Mouse (Mus musculus) embryonic facial prominence, embryonic 13.5 days (tissue): ENCODE measurements at regions not wholly inside any gene's neighbourhood (a gene's known extent, or its start where the extent isn't known, plus 50 kb on each side); places are given as distances from the start of the nearest gene placed in this dataset.

Source experiments
- ATAC-seq: fragments of 200-750 bp; cut with Nextera tagmentation; 2 replicates; pipeline ENCODE4 v1.8.0; 2017; ENCODE audit warnings: low read depth; ENCODE audit not compliant: insufficient number of reproducible peaks, insufficient read depth, low FRiP score, low TSS enrichment
- H3K27ac ChIP-seq: fragments of 300-500 bp; sonication (generic); 2 replicates; pipeline ENCODE4 v1.5.1; 2015; ENCODE audit warnings: moderate library complexity, mild to moderate bottlenecking, inconsistent platforms
- H3K27me3 ChIP-seq: fragments of 300-500 bp; sonication (generic); 2 replicates; pipeline ENCODE4 v1.6.1; 2015; ENCODE audit warnings: mild to moderate bottlenecking, inconsistent platforms
- H3K36me3 ChIP-seq: fragments of 300-500 bp; sonication (generic); 2 replicates; pipeline ENCODE4 v1.6.1; 2015; ENCODE audit warnings: mild to moderate bottlenecking, inconsistent platforms
- H3K4me1 ChIP-seq: fragments of 300-500 bp; sonication (generic); 2 replicates; pipeline ENCODE4 v1.6.1; 2015; ENCODE audit warnings: inconsistent platforms
- H3K4me2 ChIP-seq: fragments of 300-500 bp; sonication (generic); 2 replicates; pipeline ENCODE4 v1.6.1; 2015; ENCODE audit warnings: moderate library complexity, mild to moderate bottlenecking, inconsistent platforms
- H3K4me3 ChIP-seq: fragments of 300-500 bp; sonication (generic); 2 replicates; pipeline ENCODE4 v1.5.1; 2015; ENCODE audit warnings: mild to moderate bottlenecking, inconsistent platforms
- H3K9ac ChIP-seq: fragments of 300-500 bp; sonication (generic); 2 replicates; pipeline ENCODE4 v1.6.1; 2015; ENCODE audit warnings: mild to moderate bottlenecking, inconsistent platforms
- H3K9me3 ChIP-seq: fragments of 300-500 bp; sonication (generic); 2 replicates; pipeline ENCODE4 v1.6.1; 2016; ENCODE audit warnings: inconsistent platforms
- WGBS: fragments of 180-500 bp; shearing (Covaris S2); methylation state at CpG from one replicate; pipeline ENCODE4 v1.1.7; 2015; ENCODE audit warnings: mixed read lengths; 5-methylcytosine and 5-hydroxymethylcytosine counted together

- Histone ChIP-seq H3K36me3 (no peaks in the 10 kb centered on the region), H3K27me3 (peaks cover 4% of the 10 kb centered on the region; the same call in 1 of the 2 replicates), H3K9me3 (no peaks in the 10 kb centered on the region), H3K4me1 (peaks cover 12% of the 10 kb centered on the region), H3K27ac (no peak overlapping the region), H3K4me3 (no peak overlapping the region), H3K4me2 (no peak overlapping the region), H3K9ac (no peak overlapping the region)
- no peak for ATAC-seq
- WGBS = 56% methylated on average over 8 of the region's 8 CpGs
These were observed 163.4 kb downstream of the Trib2 start for GRCm38 (mm10) chr12:15653357-15653763.

- Histone ChIP-seq H3K9me3 (no peaks in the 10 kb centered on the region), H3K4me3 (no peak overlapping the region)
- 80% methylated on average over 2 of the region's 2 CpGs for WGBS
These were observed 165.4 kb downstream of the Trib2 start for GRCm38 (mm10) chr12:15651293-15651692.

GRCm38 (mm10) chr12:15649906-15650305, 166.8 kb downstream of the Trib2 start:
- no peak overlapping the region for H3K4me2 ChIP-seq
- 73% methylated on average over 4 of the region's 4 CpGs for WGBS
- H3K36me3 ChIP-seq = no peaks in the 10 kb centered on the region
- no peak for ATAC-seq
- no peak overlapping the region for H3K9ac ChIP-seq
- H3K4me3 ChIP-seq = no peak overlapping the region
- peaks cover 16% of the 10 kb centered on the region for H3K4me1 ChIP-seq
- peaks cover 4% of the 10 kb centered on the region; the same call in 1 of the 2 replicates for H3K27me3 ChIP-seq
- H3K27ac ChIP-seq = no peak overlapping the region
- no peaks in the 10 kb centered on the region for H3K9me3 ChIP-seq

More at GRCm38 (mm10) chr12:15651293-15651692, 165.4 kb downstream of the Trib2 start:
- Histone ChIP-seq H3K4me1 (peaks cover 16% of the 10 kb centered on the region), H3K9ac (no peak overlapping the region), H3K27ac (no peak overlapping the region), H3K27me3 (peaks cover 4% of the 10 kb centered on the region; the same call in 1 of the 2 replicates), H3K36me3 (no peaks in the 10 kb centered on the region), H3K4me2 (no peak overlapping the region)
- no peak for ATAC-seq

- Histone ChIP-seq H3K4me3 (no peak overlapping the region), H3K27ac (no peak overlapping the region), H3K27me3 (peaks cover 4% of the 10 kb centered on the region; the same call in 1 of the 2 replicates), H3K9ac (no peak overlapping the region), H3K9me3 (no peaks in the 10 kb centered on the region), H3K36me3 (no peaks in the 10 kb centered on the region), H3K4me2 (no peak overlapping the region), H3K4me1 (peaks cover 20% of the 10 kb centered on the region)
- ATAC-seq = no peak
- 44% methylated on average over 1 of the region's 1 CpGs for WGBS
These were observed 167.5 kb downstream of the Trib2 start for GRCm38 (mm10) chr12:15649226-15649625.

DNA sequence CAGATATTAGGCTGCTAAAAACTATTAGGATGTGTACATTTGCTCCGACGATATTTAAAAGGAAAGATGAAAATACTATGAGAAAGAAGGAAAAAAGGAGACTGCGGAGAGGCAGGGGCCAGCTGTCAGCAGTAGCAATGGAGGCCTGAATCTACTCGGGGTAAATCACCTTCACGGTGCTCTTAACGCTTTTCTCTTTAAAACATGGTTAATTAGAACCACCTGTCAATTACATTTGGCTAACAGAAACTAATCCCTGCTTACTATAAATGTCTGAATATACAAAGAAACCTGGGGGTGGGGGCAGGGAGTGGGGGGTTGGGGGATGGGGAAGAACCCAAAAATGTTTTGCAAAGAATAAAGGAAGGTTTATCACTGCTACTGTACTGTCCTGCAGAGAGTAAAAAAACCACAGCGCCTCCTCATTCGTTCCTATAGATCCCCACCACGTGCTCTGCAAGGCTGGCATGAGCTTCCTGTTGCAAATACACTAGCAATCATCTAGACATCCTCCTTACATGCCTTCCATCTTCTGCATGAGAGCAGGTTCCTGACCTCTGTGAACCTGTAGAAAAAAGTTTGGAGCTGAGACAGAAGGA, 172.5 kb downstream of the Trib2 start:
- Histone ChIP-seq H3K4me3 (no peak overlapping the region), H3K4me2 (no peak overlapping the region), H3K27me3 (no peaks in the 10 kb centered on the region; the same call in 1 of the 2 replicates), H3K9me3 (no peaks in the 10 kb centered on the region), H3K27ac (no peak overlapping the region), H3K9ac (no peak overlapping the region), H3K4me1 (peaks cover 23% of the 10 kb centered on the region), H3K36me3 (no peaks in the 10 kb centered on the region)
- 26% methylated on average over 9 of the region's 9 CpGs for WGBS
- ATAC-seq = no peak

DNA sequence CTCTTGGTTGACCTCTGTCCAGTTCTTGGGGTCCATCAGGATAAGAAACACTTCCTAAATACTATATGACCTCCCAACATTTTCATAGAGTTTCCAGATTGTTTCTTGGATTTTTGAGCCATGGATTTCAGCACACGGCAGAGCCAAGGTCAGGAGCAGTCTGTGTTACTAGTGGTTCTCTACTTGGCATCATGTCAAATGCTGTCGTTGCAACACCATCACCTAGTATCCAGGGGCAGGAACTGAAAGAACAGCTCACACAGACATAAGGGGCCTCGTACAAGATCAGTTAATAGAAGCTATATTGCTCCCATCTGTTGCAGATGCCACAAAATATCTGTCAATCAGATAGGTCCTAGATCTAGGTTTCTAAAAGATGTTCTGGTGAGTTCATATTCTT, 173.1 kb downstream of the Trib2 start:
- no peak overlapping the region for H3K4me3 ChIP-seq
- no peak for ATAC-seq
- H3K27ac ChIP-seq = no peak overlapping the region
- H3K27me3 ChIP-seq = no peaks in the 10 kb centered on the region; the same call in 1 of the 2 replicates
- H3K9ac ChIP-seq = no peak overlapping the region
- WGBS = 11% methylated on average over 3 of the region's 3 CpGs
- no peaks in the 10 kb centered on the region for H3K36me3 ChIP-seq
- no peak overlapping the region for H3K4me2 ChIP-seq
- peaks cover 22% of the 10 kb centered on the region for H3K4me1 ChIP-seq
- no peaks in the 10 kb centered on the region for H3K9me3 ChIP-seq

DNA sequence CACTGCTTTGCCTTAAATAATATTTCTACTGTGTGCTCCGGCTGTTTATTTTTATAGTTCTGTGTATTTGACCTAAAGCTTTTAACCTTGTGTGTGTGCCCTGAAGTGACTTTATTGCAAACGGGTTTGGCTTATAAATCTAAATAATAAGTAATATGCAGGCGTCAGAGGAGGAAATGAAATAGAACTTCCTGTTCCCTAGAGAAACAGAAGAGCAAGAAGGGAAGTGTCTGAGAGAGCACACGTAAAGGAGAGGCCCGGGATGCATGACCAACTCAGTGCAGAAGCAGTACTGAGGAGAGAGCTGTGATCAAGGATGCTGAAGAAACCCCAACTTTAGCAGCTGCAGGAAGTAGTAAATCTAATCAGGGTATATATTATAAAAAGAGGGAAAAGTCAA, 176.4 kb downstream of the Trib2 start:
- ATAC-seq = no peak
- Histone ChIP-seq H3K27ac (no peak overlapping the region), H3K9me3 (no peaks in the 10 kb centered on the region), H3K36me3 (no peaks in the 10 kb centered on the region), H3K4me2 (no peak overlapping the region), H3K4me3 (no peak overlapping the region), H3K4me1 (peaks cover 15% of the 10 kb centered on the region), H3K9ac (no peak overlapping the region), H3K27me3 (no peaks in the 10 kb centered on the region; the same call in 1 of the 2 replicates)
- WGBS = 69% methylated on average over 5 of the region's 5 CpGs

DNA sequence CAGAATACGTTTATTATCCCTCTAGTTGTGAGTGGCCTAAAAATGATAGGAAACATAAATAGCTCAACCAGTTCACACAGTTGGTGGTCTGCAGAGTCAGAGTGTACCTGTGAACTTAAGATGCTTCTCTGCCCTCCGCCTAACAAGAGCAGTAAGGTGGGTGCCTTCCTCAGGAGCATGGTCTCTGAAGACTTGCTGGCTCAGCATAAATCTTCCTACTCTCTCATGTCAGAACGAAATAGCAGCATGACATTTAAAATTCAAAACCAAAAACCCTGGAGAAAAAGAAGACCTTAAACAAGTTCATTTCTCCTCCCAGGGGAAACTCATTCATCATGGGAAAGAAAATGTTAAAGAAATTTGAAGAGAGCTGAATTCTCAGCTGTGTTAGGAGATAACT, 186.8 kb downstream of the Trib2 start:
- H3K36me3 ChIP-seq = no peaks in the 10 kb centered on the region
- no peak overlapping the region for H3K4me3 ChIP-seq
- 69% methylated on average over 3 of the region's 3 CpGs for WGBS
- H3K4me2 ChIP-seq = no peak overlapping the region
- H3K27me3 ChIP-seq = no peaks in the 10 kb centered on the region
- no peaks in the 10 kb centered on the region for H3K9me3 ChIP-seq
- no peak overlapping the region for H3K9ac ChIP-seq
- no peak overlapping the region for H3K27ac ChIP-seq
- ATAC-seq = no peak
- no peaks in the 10 kb centered on the region for H3K4me1 ChIP-seq

DNA sequence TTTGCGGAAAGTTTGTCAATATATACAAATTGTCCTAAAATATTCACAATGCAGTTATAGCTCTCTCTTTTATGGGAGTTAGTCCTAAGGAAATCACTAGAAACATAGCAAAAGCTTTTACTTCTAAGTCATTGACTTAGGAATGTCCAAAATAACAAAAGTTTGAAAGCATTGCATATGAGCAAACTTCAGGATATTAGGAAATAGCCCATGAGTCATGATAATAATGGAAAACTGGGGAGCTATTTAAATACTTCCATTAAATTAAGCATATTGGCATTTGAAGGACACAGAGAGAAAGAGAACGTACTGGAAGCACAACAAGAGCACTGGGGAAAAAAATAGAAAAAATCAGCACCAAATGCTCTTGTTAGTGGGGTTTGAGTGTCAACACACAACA, 197.2 kb downstream of the Trib2 start:
- Histone ChIP-seq H3K4me3 (no peak overlapping the region), H3K4me1 (no peaks in the 10 kb centered on the region), H3K36me3 (no peaks in the 10 kb centered on the region), H3K4me2 (no peak overlapping the region), H3K9ac (no peak overlapping the region), H3K27ac (no peak overlapping the region), H3K27me3 (no peaks in the 10 kb centered on the region), H3K9me3 (no peaks in the 10 kb centered on the region)
- WGBS = 88% methylated on average over 2 of the region's 2 CpGs
- ATAC-seq = no peak

- Histone ChIP-seq H3K36me3 (no peaks in the 10 kb centered on the region), H3K4me1 (no peaks in the 10 kb centered on the region), H3K27me3 (no peaks in the 10 kb centered on the region), H3K27ac (no peak overlapping the region), H3K4me2 (no peak overlapping the region), H3K9ac (no peak overlapping the region), H3K4me3 (no peak overlapping the region), H3K9me3 (no peaks in the 10 kb centered on the region)
- WGBS = 51% methylated on average over 1 of the region's 1 CpGs
- no peak for ATAC-seq
These were observed 199.4 kb downstream of the Trib2 start for GRCm38 (mm10) chr12:15617312-15617711.

- no peak overlapping the region for H3K4me3 ChIP-seq
- H3K4me2 ChIP-seq = no peak overlapping the region
- H3K27me3 ChIP-seq = no peaks in the 10 kb centered on the region
- H3K4me1 ChIP-seq = no peaks in the 10 kb centered on the region
- 81% methylated on average over 5 of the region's 5 CpGs for WGBS
- H3K9ac ChIP-seq = no peak overlapping the region
- ATAC-seq = no peak
- H3K36me3 ChIP-seq = no peaks in the 10 kb centered on the region
- H3K27ac ChIP-seq = no peak overlapping the region
- no peaks in the 10 kb centered on the region for H3K9me3 ChIP-seq
These were observed 204.7 kb downstream of the Trib2 start for GRCm38 (mm10) chr12:15611847-15612580.

GRCm38 (mm10) chr12:15607091-15607490, 209.6 kb downstream of the Trib2 start:
- no peak overlapping the region for H3K27ac ChIP-seq
- no peak overlapping the region for H3K4me2 ChIP-seq
- H3K4me3 ChIP-seq = no peak overlapping the region
- H3K27me3 ChIP-seq = no peaks in the 10 kb centered on the region
- no peaks in the 10 kb centered on the region for H3K9me3 ChIP-seq
- no peaks in the 10 kb centered on the region for H3K36me3 ChIP-seq
- ATAC-seq = no peak
- 88% methylated on average over 1 of the region's 1 CpGs for WGBS
- no peak overlapping the region for H3K9ac ChIP-seq
- H3K4me1 ChIP-seq = peaks cover 13% of the 10 kb centered on the region
